8 mouse cellular contexts compared by ENCODE assay signal in genomic region chr2:95232135-95232772, GRCm38 (mm10).
A peak's percentile ranks its signal among the peaks of the same experiment; 100 is the strongest.
DNase-seq lines count a peak whose midpoint lies in the region; ATAC-seq lines count a peak whose summit lies in the region.

No protein-coding gene starts in this region.

- no peaks in the 10 kb centered on the region for H3K9me3 ChIP-seq in lung, embryonic 16.5 days (ENCODE audit: control insufficient read depth, low read length)

- peak; percentile 15 for DNase-seq in kidney, adult 18-20 months
- no peak for DNase-seq in kidney, adult 11 months
- DNase-seq in embryo, embryonic 11.5 days (ENCODE audit: low read depth, low spot score), result peak; percentile 70
- peak; percentile 37 to 66 for DNase-seq in heart, postnatal 10 days
- DNase-seq in layer of hippocampus, adult 18-20 months (ENCODE audit: low spot score in 2 of 2), result peak; percentile 25 to 54
- DNase-seq in retina, postnatal 1 day, result peak; percentile 84
- no peak for DNase-seq in spleen, adult 12 weeks (ENCODE audit: low spot score)

- no peak overlapping the region; the same call in 1 of the 2 replicates for H3K4me2 ChIP-seq in lung, embryonic 16.5 days (ENCODE audit: low read depth, low read length)

- H3K9ac ChIP-seq in lung, embryonic 16.5 days (ENCODE audit: low read length), result no peak overlapping the region

- no peak overlapping the region for H3K27ac ChIP-seq in lung, embryonic 16.5 days (ENCODE audit: low read length)

- no peaks in the 10 kb centered on the region for H3K27me3 ChIP-seq in lung, embryonic 16.5 days (ENCODE audit: control insufficient read depth, insufficient read depth, low read depth, low read length)

- intact Hi-C loops in heart, postnatal 10 days (cut with DNase I), result no loop called here

- 4% methylated on average over 15 of the region's 15 CpGs for WGBS in lung, embryonic 16.5 days

- H3K36me3 ChIP-seq in lung, embryonic 16.5 days (ENCODE audit: control insufficient read depth, insufficient read depth, low read length), result no peaks in the 10 kb centered on the region

- no peak overlapping the region for H3K4me3 ChIP-seq in lung, embryonic 16.5 days (ENCODE audit: low read length)

- ATAC-seq in lung, embryonic 16.5 days (ENCODE audit: low read depth), result peak; percentile 62

- H3K4me1 ChIP-seq in lung, embryonic 16.5 days (replicated peaks; ENCODE audit: control insufficient read depth, insufficient read depth, low read length), result no peaks in the 10 kb centered on the region

Comparison
In these comparisons a context has a peak if more than half of its experiments do, and no peak if none do; other contexts are left out.
1. DNase-seq: peak in kidney, adult 18-20 months (single experiment), embryo, embryonic 11.5 days (single experiment), heart, postnatal 10 days (2 of 2), layer of hippocampus, adult 18-20 months (2 of 2) and retina, postnatal 1 day (single experiment); none in kidney, adult 11 months (single experiment) and spleen, adult 12 weeks (single experiment).